Mouse (Mus musculus) E14TG2a.4 (cell line): Measurements from ENCODE around the gene Prr12.

Experiments
- CTCF ChIP-seq: conservative IDR thresholded peaks from 2 replicates; pipeline ENCODE4 v1.5.1; 2014; ENCODE audit warnings: low read length
- POU5F1 ChIP-seq: IDR thresholded peaks from 2 replicates; pipeline ENCODE4 v1.6.1; 2014; ENCODE audit warnings: low read length, borderline replicate concordance

DNA sequence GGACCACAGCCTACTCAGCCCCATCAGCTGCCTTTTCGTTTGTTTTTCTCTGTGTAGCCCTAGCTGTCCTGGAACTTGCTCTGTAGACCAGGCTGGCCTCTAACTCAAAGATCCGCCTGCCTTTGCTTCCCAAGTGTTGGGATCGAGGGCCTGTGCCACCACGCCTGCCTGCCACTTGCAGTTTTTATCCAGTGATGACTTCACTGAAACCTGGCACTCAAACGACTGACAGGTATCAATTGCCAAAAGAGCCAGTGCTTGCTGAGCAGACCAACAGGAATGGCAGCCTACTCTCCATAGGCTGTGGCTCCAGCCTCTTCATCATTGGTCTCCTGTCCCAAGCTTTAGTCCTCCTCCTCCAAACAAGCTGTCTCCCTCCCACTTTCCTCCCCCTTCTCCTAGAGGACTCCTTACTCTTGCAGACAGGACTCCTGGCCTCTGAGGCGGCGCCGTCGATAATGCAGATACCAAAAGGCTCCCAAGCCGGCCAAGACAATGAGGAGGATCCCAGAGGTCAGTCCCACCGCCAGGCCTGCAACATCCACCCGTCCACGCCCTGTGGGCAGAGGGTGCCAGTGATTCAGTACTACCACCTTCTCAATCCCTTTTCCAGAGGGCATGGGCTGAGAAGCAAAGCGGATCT is 3.8 kb upstream of the Prr12 start:
- no peak for TF ChIP-seq CTCF
- TF ChIP-seq POU5F1: no peak
